10 mouse cellular contexts compared by ENCODE assay signal in the genomic region with DNA sequence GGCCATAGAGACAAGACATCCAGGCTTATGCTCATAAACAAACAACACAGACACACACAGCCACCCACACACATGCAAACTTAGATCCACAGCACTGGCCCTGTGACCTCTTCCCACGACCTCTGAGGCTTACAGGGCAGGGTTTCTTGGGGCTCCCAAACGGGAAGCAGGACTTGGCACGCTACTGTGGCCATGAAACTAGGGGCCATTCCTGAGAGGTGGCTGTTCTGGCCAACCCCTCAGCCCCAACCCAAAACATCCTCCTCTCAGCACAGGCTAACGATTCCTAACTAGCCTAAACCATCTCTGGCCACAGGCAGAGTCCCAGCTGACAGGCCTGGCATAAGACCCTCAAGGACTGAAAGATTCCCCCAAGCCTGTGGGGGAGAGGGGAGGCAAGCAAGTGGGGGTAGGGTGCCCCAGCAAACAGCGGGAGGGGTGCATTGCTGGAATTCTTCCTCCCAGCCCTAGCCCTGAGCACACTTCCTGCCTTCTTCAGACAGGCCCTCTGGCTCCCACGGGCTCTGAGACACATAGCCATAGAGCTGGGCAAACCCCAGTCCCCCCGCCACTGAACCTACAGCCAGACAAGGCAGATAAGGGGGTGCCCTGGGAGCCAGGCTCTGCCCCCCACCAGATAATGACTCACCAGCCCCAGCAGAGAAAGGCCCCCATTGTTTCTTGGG. TPM values are rescaled to one million over a fixed set of nuclear protein-coding genes. Genes with fewer than 3 reads are reported as not detected.
A peak's percentile ranks its signal among the peaks of the same experiment; 100 is the strongest.
DNase-seq lines count a peak whose midpoint lies in the region; ATAC-seq and TF ChIP-seq lines count a peak whose summit lies in the region.
"Had no signal": no experiment of that assay in that cellular context is flagged by ENCODE, and none has a peak within 500 bp of the region (broad histone marks: within the 10 kb centered on the region; RNA-seq: fewer than 3 reads in every experiment).

No protein-coding gene starts in this region.

- H3K4me3 ChIP-seq in heart, postnatal 0 days (ENCODE audit: low read depth, low read length), result peak overlapping the region; percentile 34
- H3K4me3 ChIP-seq in limb, embryonic 13.5 days, result no peak overlapping the region
- H3K4me3 ChIP-seq in neural tube, embryonic 13.5 days, result no peak overlapping the region

- TF ChIP-seq EP300 in heart, postnatal 0 days (IDR thresholded peaks at IDR 0.05; ENCODE audit: low read depth), result no peak

- peak; percentile 21; the same call in 1 of the 2 replicates for ATAC-seq in heart, postnatal 0 days (ENCODE audit: insufficient read depth, low read depth)
- no peak for ATAC-seq in limb, embryonic 13.5 days (ENCODE audit: low FRiP score, low read depth)
- ATAC-seq in neural tube, embryonic 13.5 days (ENCODE audit: low read depth), result no peak

- DNase-seq in heart, adult 18-20 months, result peak; percentile 57 to 60
- DNase-seq in heart, postnatal 25 days (ENCODE audit: low spot score), result no peak
- DNase-seq in heart, postnatal 0 days (ENCODE audit: low spot score), result no peak
- DNase-seq in thymus, postnatal 25 days, result no peak
- no peak for DNase-seq in right cerebral cortex, postnatal 25 days
- no peak for DNase-seq in thymus, adult 18-20 months

- peak overlapping the region; percentile 56 for H3K4me2 ChIP-seq in heart, postnatal 0 days (ENCODE audit: low read depth, low read length)
- H3K4me2 ChIP-seq in limb, embryonic 13.5 days (replicated peaks), result peak overlapping the region; percentile 16; the same call in 1 of the 2 replicates
- H3K4me2 ChIP-seq in neural tube, embryonic 13.5 days, result 0 out of 2 replicates have a peak overlapping the region, but pooled peaks have one; percentile 4

- peak overlapping the region; percentile 91 for H3K27ac ChIP-seq in heart, postnatal 0 days (ENCODE audit: low read depth)
- peak overlapping the region; percentile 72 for H3K27ac ChIP-seq in limb, embryonic 13.5 days
- H3K27ac ChIP-seq in neural tube, embryonic 13.5 days (replicated peaks), result peak overlapping the region; percentile 74

- H3K36me3 ChIP-seq in heart, postnatal 0 days (replicated peaks; ENCODE audit: control insufficient read depth, insufficient read depth, low read length), result peaks cover 19% of the 10 kb centered on the region
- peaks cover 67% of the 10 kb centered on the region for H3K36me3 ChIP-seq in limb, embryonic 13.5 days
- peaks cover 13% of the 10 kb centered on the region for H3K36me3 ChIP-seq in neural tube, embryonic 13.5 days

- intact Hi-C loops in heart, postnatal 25 days (cut with DNase I), result no loop called here

- 23% methylated on average over 7 of the region's 7 CpGs for WGBS in heart, postnatal 0 days
- WGBS in limb, embryonic 13.5 days, result 34% methylated on average over 7 of the region's 7 CpGs
- WGBS in neural tube, embryonic 13.5 days, result 48% methylated on average over 7 of the region's 7 CpGs

- peaks cover 7% of the 10 kb centered on the region; the same call in 1 of the 2 replicates for H3K27me3 ChIP-seq in heart, postnatal 0 days (ENCODE audit: control insufficient read depth, insufficient read depth, low read length)
- no peaks in the 10 kb centered on the region for H3K27me3 ChIP-seq in limb, embryonic 13.5 days
- H3K27me3 ChIP-seq in neural tube, embryonic 13.5 days, result peaks cover 11% of the 10 kb centered on the region

- H3K9ac ChIP-seq in heart, postnatal 0 days (replicated peaks; ENCODE audit: low read depth, low read length), result peak overlapping the region; percentile 51
- peak overlapping the region; percentile 59 for H3K9ac ChIP-seq in limb, embryonic 13.5 days
- H3K9ac ChIP-seq in neural tube, embryonic 13.5 days, result 0 out of 2 replicates have a peak overlapping the region, but pooled peaks have one; percentile 4

- no peaks in the 10 kb centered on the region for H3K9me3 ChIP-seq in heart, postnatal 0 days (replicated peaks; ENCODE audit: control insufficient read depth, low read length)
- H3K9me3 ChIP-seq in limb, embryonic 13.5 days, result no peaks in the 10 kb centered on the region
- H3K9me3 ChIP-seq in neural tube, embryonic 13.5 days, result no peaks in the 10 kb centered on the region
- H3K9me3 ChIP-seq: G1E had no signal

- TF ChIP-seq CTCF in heart, postnatal 0 days (IDR thresholded peaks at IDR 0.05; ENCODE audit: low read depth), result no peak

- 0 out of 2 replicates have a peak, but pooled peaks cover 9% of the 10 kb centered on the region for H3K4me1 ChIP-seq in heart, postnatal 0 days (ENCODE audit: control insufficient read depth, insufficient read depth)
- H3K4me1 ChIP-seq in limb, embryonic 13.5 days, result peaks cover 71% of the 10 kb centered on the region
- H3K4me1 ChIP-seq in neural tube, embryonic 13.5 days (replicated peaks), result peaks cover 40% of the 10 kb centered on the region

RNA-seq across cellular contexts. Expression of gene Slc9a3r2, which starts 6.0 kb away (rescaled TPM):
- 100 to 1,000 TPM in 1 of 2 experiments, 10 to 100 TPM in 1; 88.2 to 103 TPM for total RNA-seq in heart, adult 18-20 months (2021)
- total RNA-seq in heart, postnatal 25 days (2021), result 100 to 1,000 TPM in 1 of 2 experiments, 10 to 100 TPM in 1; 96.0 to 135 TPM
- total RNA-seq in heart, postnatal 0 days (2014; rRNA removed; ENCODE audit: low replicate concordance), result 87.9 and 118 TPM in 2 replicates
- polyA plus RNA-seq in heart, postnatal 0 days (2015; fragmentation: Nextera tagmentation; extraction: Ambion mirVana), result 61.9 and 68.1 TPM in 2 replicates
- 58.1 and 59.3 TPM in 2 replicates for polyA plus RNA-seq in limb, embryonic 13.5 days (2015; fragmentation: Nextera tagmentation; extraction: Ambion mirVana)
- polyA plus RNA-seq in neural tube, embryonic 13.5 days (2015; fragmentation: Nextera tagmentation; extraction: Ambion mirVana), result 35.4 and 42.6 TPM in 2 replicates

RNA-seq across cellular contexts. Expression of gene Nthl1, which starts 11.7 kb away (rescaled TPM):
- total RNA-seq in heart, adult 18-20 months (2021), result 1 to 10 TPM; 2.6 to 3.1 TPM
- 1 to 10 TPM; 2.8 to 3.4 TPM for total RNA-seq in heart, postnatal 25 days (2021)
- total RNA-seq in heart, postnatal 0 days (2014; rRNA removed; ENCODE audit: low replicate concordance), result 3.7 and 10.0 TPM in 2 replicates
- 5.7 and 7.3 TPM in 2 replicates for polyA plus RNA-seq in heart, postnatal 0 days (2015; fragmentation: Nextera tagmentation; extraction: Ambion mirVana)
- polyA plus RNA-seq in limb, embryonic 13.5 days (2015; fragmentation: Nextera tagmentation; extraction: Ambion mirVana), result 23.7 and 25.0 TPM in 2 replicates
- 7.4 and 9.7 TPM in 2 replicates for polyA plus RNA-seq in neural tube, embryonic 13.5 days (2015; fragmentation: Nextera tagmentation; extraction: Ambion mirVana)

RNA-seq across cellular contexts. Expression of gene Tsc2, which starts 11.7 kb away (rescaled TPM):
- total RNA-seq in heart, adult 18-20 months (2021), result 100 to 1,000 TPM; 104 to 108 TPM
- total RNA-seq in heart, postnatal 25 days (2021), result 100 to 1,000 TPM in 1 of 2 experiments, 10 to 100 TPM in 1; 93.9 to 101 TPM
- total RNA-seq in heart, postnatal 0 days (2014; rRNA removed; ENCODE audit: low replicate concordance), result 55.4 and 88.7 TPM in 2 replicates
- polyA plus RNA-seq in heart, postnatal 0 days (2015; fragmentation: Nextera tagmentation; extraction: Ambion mirVana), result 29.2 and 34.4 TPM in 2 replicates
- polyA plus RNA-seq in limb, embryonic 13.5 days (2015; fragmentation: Nextera tagmentation; extraction: Ambion mirVana), result 65.5 and 72.2 TPM in 2 replicates
- polyA plus RNA-seq in neural tube, embryonic 13.5 days (2015; fragmentation: Nextera tagmentation; extraction: Ambion mirVana), result 62.5 and 73.0 TPM in 2 replicates

RNA-seq across cellular contexts. Expression of gene Npw, which starts 14.1 kb away (rescaled TPM):
- total RNA-seq in heart, adult 18-20 months (2021), result not detected
- total RNA-seq in heart, postnatal 25 days (2021), result not detected
- not detected in 2 replicates for total RNA-seq in heart, postnatal 0 days (2014; rRNA removed; ENCODE audit: low replicate concordance)
- not detected in 2 replicates for polyA plus RNA-seq in heart, postnatal 0 days (2015; fragmentation: Nextera tagmentation; extraction: Ambion mirVana)
- polyA plus RNA-seq in limb, embryonic 13.5 days (2015; fragmentation: Nextera tagmentation; extraction: Ambion mirVana), result 0.80 TPM in 2 replicates
- polyA plus RNA-seq in neural tube, embryonic 13.5 days (2015; fragmentation: Nextera tagmentation; extraction: Ambion mirVana), result not detected in 2 replicates
- total RNA-seq: G1E; heart, postnatal 10 days had no signal
- polyA plus RNA-seq: G1E had no signal

RNA-seq across cellular contexts. Expression of gene Zfp598, which starts 25.3 kb away (rescaled TPM):
- total RNA-seq in heart, adult 18-20 months (2021), result 10 to 100 TPM; 16.4 to 17.2 TPM
- total RNA-seq in heart, postnatal 25 days (2021), result 10 to 100 TPM; 17.5 to 17.9 TPM
- 25.4 and 27.5 TPM in 2 replicates for total RNA-seq in heart, postnatal 0 days (2014; rRNA removed; ENCODE audit: low replicate concordance)
- polyA plus RNA-seq in heart, postnatal 0 days (2015; fragmentation: Nextera tagmentation; extraction: Ambion mirVana), result 7.8 TPM in 2 replicates
- polyA plus RNA-seq in limb, embryonic 13.5 days (2015; fragmentation: Nextera tagmentation; extraction: Ambion mirVana), result 22.2 and 24.7 TPM in 2 replicates
- polyA plus RNA-seq in neural tube, embryonic 13.5 days (2015; fragmentation: Nextera tagmentation; extraction: Ambion mirVana), result 20.9 and 22.2 TPM in 2 replicates

Comparison
In these comparisons a context has a peak if more than half of its experiments do, and no peak if none do; other contexts are left out.
1. DNase-seq: peak in heart, adult 18-20 months (2 of 2); none in heart, postnatal 25 days (single experiment), heart, postnatal 0 days (single experiment), thymus, postnatal 25 days (single experiment), right cerebral cortex, postnatal 25 days (single experiment) and thymus, adult 18-20 months (0 of 2).
2. H3K4me2 ChIP-seq: peak in every context shown above with its lines; median percentile 56 in heart, postnatal 0 days; 16 in limb, embryonic 13.5 days; 4 in neural tube, embryonic 13.5 days.
3. H3K9ac ChIP-seq: peak in every context shown above with its lines; median percentile 59 in limb, embryonic 13.5 days; 51 in heart, postnatal 0 days; 4 in neural tube, embryonic 13.5 days.
4. Peak in every context shown above with its lines, with median percentiles within 50 percentile points of each other: H3K27ac ChIP-seq.